ENCODE assay signal across 12 mouse cellular contexts in the genomic region with DNA sequence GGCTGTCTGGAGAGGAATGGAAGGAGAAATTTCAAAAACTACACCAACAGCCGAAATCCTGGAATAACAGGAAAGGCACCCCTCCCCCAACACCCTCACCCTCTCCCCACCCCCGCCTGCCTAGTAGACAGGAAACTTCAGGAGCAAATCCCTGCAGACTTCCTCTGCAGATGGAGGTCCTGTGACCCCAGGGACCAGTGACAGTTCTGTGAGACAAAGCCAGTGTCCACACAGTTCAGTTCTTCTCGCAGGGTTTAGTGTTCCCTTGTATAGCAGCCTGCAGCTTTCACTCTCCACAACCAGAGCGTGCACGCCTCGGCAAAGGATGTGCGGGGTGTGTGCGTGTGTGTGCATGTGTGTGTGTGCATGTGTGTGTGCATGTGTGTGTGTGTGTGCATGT. TPM values are rescaled to one million over a fixed set of nuclear protein-coding genes. Genes with fewer than 3 reads are reported as not detected.
DNase-seq lines count a peak whose midpoint lies in the region; ATAC-seq and TF ChIP-seq lines count a peak whose summit lies in the region.
"Had no signal": no experiment of that assay in that cellular context is flagged by ENCODE, and none has a peak within 500 bp of the region (broad histone marks: within the 10 kb centered on the region; RNA-seq: fewer than 3 reads in every experiment).

No protein-coding gene starts in this region.

- no peak overlapping the region for H3K4me3 ChIP-seq in heart, adult 2 months
- no peak overlapping the region for H3K4me3 ChIP-seq in lung, postnatal 0 days (ENCODE audit: low read depth, low read length)
- no peak overlapping the region for H3K4me3 ChIP-seq in lung, adult 2 months (replicated peaks; ENCODE audit: extremely low read depth, low read depth, low read length)
- H3K4me3 ChIP-seq in heart, embryonic 14.5 days (ENCODE audit: control insufficient read depth in 1 of 2, insufficient read depth in 1 of 2, low read depth in 1 of 2, low read length in 2 of 2), result no peak overlapping the region
- no peak overlapping the region for H3K4me3 ChIP-seq in limb, embryonic 12.5 days (replicated peaks)
- H3K4me3 ChIP-seq in intestine, embryonic 15.5 days (replicated peaks), result no peak overlapping the region
- H3K4me3 ChIP-seq: hindbrain, embryonic 15.5 days had no signal

- peak overlapping the region; percentile 61 for H3K27ac ChIP-seq in heart, adult 2 months
- 0 out of 2 replicates have a peak overlapping the region, but pooled peaks have one; percentile 14 for H3K27ac ChIP-seq in lung, postnatal 0 days (ENCODE audit: low read length)
- peak overlapping the region; percentile 53 to 75 for H3K27ac ChIP-seq in heart, embryonic 14.5 days (replicated peaks in 1 of 2; ENCODE audit: control insufficient read depth in 1 of 2, insufficient read depth in 1 of 2, low read depth in 2 of 2, low read length in 2 of 2)
- 0 out of 2 replicates have a peak overlapping the region, but pooled peaks have one; percentile 51 for H3K27ac ChIP-seq in limb, embryonic 12.5 days
- H3K27ac ChIP-seq in intestine, embryonic 15.5 days, result no peak overlapping the region
- H3K27ac ChIP-seq: hindbrain, embryonic 15.5 days; macrophage had no signal

- no peak overlapping the region for H3K9ac ChIP-seq in heart, adult 2 months (ENCODE audit: low read depth, low read length)
- H3K9ac ChIP-seq in lung, postnatal 0 days (replicated peaks; ENCODE audit: low read depth), result no peak overlapping the region
- no peak overlapping the region for H3K9ac ChIP-seq in heart, embryonic 14.5 days (ENCODE audit: low read length)
- no peak overlapping the region for H3K9ac ChIP-seq in limb, embryonic 12.5 days (replicated peaks)
- no peak overlapping the region for H3K9ac ChIP-seq in intestine, embryonic 15.5 days
- H3K9ac ChIP-seq: hindbrain, embryonic 15.5 days had no signal

- peak; percentile 18; the same call in 1 of the 2 replicates for ATAC-seq in lung, postnatal 0 days
- ATAC-seq in heart, embryonic 14.5 days (ENCODE audit: insufficient number of reproducible peaks, insufficient read depth, low FRiP score, low read depth), result no peak
- no peak for ATAC-seq in limb, embryonic 12.5 days (ENCODE audit: insufficient number of reproducible peaks, insufficient read depth, low FRiP score, low TSS enrichment, low read depth)
- ATAC-seq in intestine, embryonic 15.5 days, result no peak
- ATAC-seq in inflammation-experienced regulatory T-cells, adult 6 months, result no peak

- no peak for TF ChIP-seq CTCF in heart, adult 2 months (IDR thresholded peaks at IDR 0.05)
- TF ChIP-seq CTCF in lung, postnatal 0 days (IDR thresholded peaks at IDR 0.05), result no peak
- TF ChIP-seq CTCF in lung, adult 2 months (IDR thresholded peaks at IDR 0.05; ENCODE audit: insufficient read depth, low read length), result no peak

- no peaks in the 10 kb centered on the region for H3K27me3 ChIP-seq in heart, adult 2 months (ENCODE audit: control insufficient read depth, insufficient read depth, low read length)
- H3K27me3 ChIP-seq in lung, postnatal 0 days (replicated peaks; ENCODE audit: insufficient read depth, low read length), result no peaks in the 10 kb centered on the region
- H3K27me3 ChIP-seq in heart, embryonic 14.5 days (ENCODE audit: control insufficient read depth, insufficient read depth, low read length), result no peaks in the 10 kb centered on the region
- no peaks in the 10 kb centered on the region for H3K27me3 ChIP-seq in limb, embryonic 12.5 days
- H3K27me3 ChIP-seq in intestine, embryonic 15.5 days (replicated peaks), result no peaks in the 10 kb centered on the region

- no peaks in the 10 kb centered on the region for H3K36me3 ChIP-seq in heart, adult 2 months (ENCODE audit: control insufficient read depth, insufficient read depth, low read length)
- H3K36me3 ChIP-seq in lung, postnatal 0 days (ENCODE audit: insufficient read depth, low read length), result no peaks in the 10 kb centered on the region
- H3K36me3 ChIP-seq in heart, embryonic 14.5 days (ENCODE audit: control insufficient read depth, insufficient read depth, low read length), result no peaks in the 10 kb centered on the region
- H3K36me3 ChIP-seq in limb, embryonic 12.5 days, result no peaks in the 10 kb centered on the region
- no peaks in the 10 kb centered on the region for H3K36me3 ChIP-seq in intestine, embryonic 15.5 days
- H3K36me3 ChIP-seq: hindbrain, embryonic 15.5 days had no signal

- peak in 1 of 2 experiments; percentile 46 for DNase-seq in heart, adult 2 months
- no peak for DNase-seq in heart, adult 8-10 months (ENCODE audit: low spot score)
- DNase-seq in lung, postnatal 0 days (ENCODE audit: low spot score), result no peak
- DNase-seq in lung, adult 2 months, result no peak
- DNase-seq: cerebellum, adult 2 months; right cerebral cortex, adult 18-20 months had no signal

- TF ChIP-seq EP300 in heart, adult 2 months (IDR thresholded peaks at IDR 0.05; ENCODE audit: insufficient read depth, low read depth, low read length), result no peak
- no peak for TF ChIP-seq EP300 in lung, postnatal 0 days (IDR thresholded peaks at IDR 0.05)

- intact Hi-C loops in heart, adult 2 months (cut with DNase I), result no loop called here

- 45% methylated on average over 8 of the region's 8 CpGs for WGBS in heart, adult 2 months
- WGBS in lung, postnatal 0 days, result 50% methylated on average over 8 of the region's 8 CpGs
- WGBS in lung, adult 2 months, result 55% methylated on average over 8 of the region's 8 CpGs
- WGBS in heart, embryonic 14.5 days, result 64% methylated on average over 8 of the region's 8 CpGs
- 62% methylated on average over 8 of the region's 8 CpGs for WGBS in limb, embryonic 12.5 days
- WGBS in intestine, embryonic 15.5 days, result 67% methylated on average over 8 of the region's 8 CpGs

- H3K4me1 ChIP-seq in heart, adult 2 months (ENCODE audit: control insufficient read depth, insufficient read depth, low read length), result peaks cover 15% of the 10 kb centered on the region
- H3K4me1 ChIP-seq in lung, postnatal 0 days (ENCODE audit: insufficient read depth, low read depth, low read length), result 0 out of 2 replicates have a peak, but pooled peaks cover 9% of the 10 kb centered on the region
- H3K4me1 ChIP-seq in lung, adult 2 months (ENCODE audit: control insufficient read depth, insufficient read depth, low read length), result peaks cover 8% of the 10 kb centered on the region; the same call in 1 of the 2 replicates
- peaks cover 18 to 30% of the 10 kb centered on the region in 2 experiments for H3K4me1 ChIP-seq in heart, embryonic 14.5 days (ENCODE audit: control insufficient read depth in 2 of 2, insufficient read depth in 2 of 2, low read length in 2 of 2)
- peaks cover 17% of the 10 kb centered on the region for H3K4me1 ChIP-seq in limb, embryonic 12.5 days (replicated peaks)
- 0 out of 2 replicates have a peak, but pooled peaks cover 2% of the 10 kb centered on the region for H3K4me1 ChIP-seq in intestine, embryonic 15.5 days (replicated peaks)

- TF ChIP-seq POLR2A in heart, adult 2 months (IDR thresholded peaks at IDR 0.05; ENCODE audit: insufficient read depth, low read depth, low read length), result no peak
- no peak for TF ChIP-seq POLR2A in lung, adult 2 months (IDR thresholded peaks at IDR 0.05; ENCODE audit: borderline replicate concordance, extremely low read depth, low read depth, low read length)

- no peak overlapping the region for H3K4me2 ChIP-seq in lung, postnatal 0 days (replicated peaks; ENCODE audit: low read depth, low read length)
- H3K4me2 ChIP-seq in heart, embryonic 14.5 days (ENCODE audit: low read length), result no peak overlapping the region
- H3K4me2 ChIP-seq in limb, embryonic 12.5 days, result no peak overlapping the region
- H3K4me2 ChIP-seq in intestine, embryonic 15.5 days (replicated peaks), result no peak overlapping the region
- H3K4me2 ChIP-seq: hindbrain, embryonic 15.5 days had no signal

- no peaks in the 10 kb centered on the region for H3K79me2 ChIP-seq in heart, adult 2 months (replicated peaks; ENCODE audit: control insufficient read depth, insufficient read depth, low read length)

- H3K9me3 ChIP-seq in lung, postnatal 0 days (ENCODE audit: low read length), result no peaks in the 10 kb centered on the region
- H3K9me3 ChIP-seq in heart, embryonic 14.5 days (ENCODE audit: control insufficient read depth, low read length), result no peaks in the 10 kb centered on the region
- no peaks in the 10 kb centered on the region for H3K9me3 ChIP-seq in limb, embryonic 12.5 days
- no peaks in the 10 kb centered on the region for H3K9me3 ChIP-seq in intestine, embryonic 15.5 days
- H3K9me3 ChIP-seq: hindbrain, embryonic 15.5 days had no signal

RNA-seq across cellular contexts. Expression of a gene that starts 6.3 kb away (rescaled TPM):
- 10 to 100 TPM; 26.9 to 30.1 TPM for total RNA-seq in heart, adult 2 months (2021)
- 23.1 and 29.1 TPM in 2 replicates for polyA plus RNA-seq in heart, adult 2 months (2012; rRNA removed)
- 10 to 100 TPM; 22.7 to 29.9 (median 27.2) TPM for total RNA-seq in heart, adult 8-10 months (2022)
- 151 and 177 TPM in 2 replicates for polyA plus RNA-seq in lung, postnatal 0 days (2015; fragmentation: Nextera tagmentation; extraction: Ambion mirVana)
- 47.9 and 54.1 TPM in 2 replicates for polyA plus RNA-seq in lung, adult 2 months (2012; rRNA removed)
- polyA plus RNA-seq in heart, embryonic 14.5 days (2014; fragmentation: Nextera tagmentation; extraction: Ambion mirVana), result 116 and 127 TPM in 2 replicates
- 112 TPM in 2 replicates for polyA plus RNA-seq in limb, embryonic 12.5 days (2016; fragmentation: Nextera tagmentation; extraction: Ambion mirVana)
- polyA plus RNA-seq in intestine, embryonic 15.5 days (2015; fragmentation: Nextera tagmentation; extraction: Ambion mirVana), result 172 and 179 TPM in 2 replicates
- 10 to 100 TPM; 10.0 to 16.8 (median 10.8) TPM for polyA plus RNA-seq in inflammation-experienced regulatory T-cells, adult 6 months (2017; shearing (Covaris generic))

RNA-seq across cellular contexts. Expression of a gene that starts 15.1 kb away (rescaled TPM):
- total RNA-seq in heart, adult 2 months (2021), result 10 to 100 TPM; 14.8 to 15.8 TPM
- 14.2 and 15.1 TPM in 2 replicates for polyA plus RNA-seq in heart, adult 2 months (2012; rRNA removed)
- 10 to 100 TPM; 11.5 to 13.9 (median 11.8) TPM for total RNA-seq in heart, adult 8-10 months (2022)
- 23.1 and 25.8 TPM in 2 replicates for polyA plus RNA-seq in lung, postnatal 0 days (2015; fragmentation: Nextera tagmentation; extraction: Ambion mirVana)
- 20.6 and 29.5 TPM in 2 replicates for polyA plus RNA-seq in lung, adult 2 months (2012; rRNA removed)
- polyA plus RNA-seq in heart, embryonic 14.5 days (2014; fragmentation: Nextera tagmentation; extraction: Ambion mirVana), result 25.6 and 25.7 TPM in 2 replicates
- polyA plus RNA-seq in limb, embryonic 12.5 days (2016; fragmentation: Nextera tagmentation; extraction: Ambion mirVana), result 23.2 and 24.7 TPM in 2 replicates
- polyA plus RNA-seq in intestine, embryonic 15.5 days (2015; fragmentation: Nextera tagmentation; extraction: Ambion mirVana), result 24.0 and 25.7 TPM in 2 replicates
- 10 to 100 TPM; 15.6 to 20.2 (median 20.0) TPM for polyA plus RNA-seq in inflammation-experienced regulatory T-cells, adult 6 months (2017; shearing (Covaris generic))
